In the genomic region with DNA sequence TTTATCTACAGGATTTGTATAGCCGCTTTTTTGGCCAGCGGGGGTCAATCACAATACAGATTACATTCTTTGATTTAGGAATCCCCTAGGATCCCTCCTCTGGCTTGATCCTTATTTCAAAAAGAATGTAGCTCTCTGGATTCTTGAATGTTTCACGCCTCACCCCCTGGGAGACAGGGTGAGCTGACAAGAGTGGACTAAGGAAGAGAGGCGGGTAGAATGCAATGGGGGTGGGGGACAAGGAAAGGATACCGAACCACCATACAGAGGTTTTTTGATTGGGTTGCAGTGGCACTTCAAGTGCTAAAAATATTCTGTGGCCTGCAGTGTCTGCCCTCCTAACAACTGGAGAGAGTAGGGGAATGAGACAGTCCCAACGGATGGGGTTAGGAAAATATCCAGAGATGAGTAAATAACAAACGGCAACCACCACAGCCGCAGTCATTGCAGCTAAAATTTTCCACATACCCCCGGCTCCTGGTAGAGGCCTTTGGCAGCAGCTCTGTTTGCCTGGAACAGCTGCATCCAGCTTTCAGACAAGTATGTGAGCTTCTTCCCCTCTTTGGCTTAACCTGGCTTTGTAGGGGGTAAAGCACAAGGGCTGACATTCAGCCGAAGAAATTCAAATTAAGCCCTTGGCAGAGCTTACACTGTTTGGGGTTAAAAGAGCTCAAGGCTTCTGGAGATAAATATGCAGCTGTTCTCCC, we compare ENCODE assay signal across 13 mouse cellular contexts. TPM values are rescaled to one million over a fixed set of nuclear protein-coding genes. Genes with fewer than 3 reads are reported as not detected.
DNase-seq lines count a peak whose midpoint lies in the region; ATAC-seq lines count a peak whose summit lies in the region.
"Had no signal": no experiment of that assay in that cellular context is flagged by ENCODE, and none has a peak within 500 bp of the region (broad histone marks: within the 10 kb centered on the region; RNA-seq: fewer than 3 reads in every experiment).

No protein-coding gene starts in this region.

- WGBS in forebrain, embryonic 14.5 days, result 39% methylated on average over 10 of the region's 10 CpGs
- WGBS in forebrain, embryonic 13.5 days, result 32% methylated on average over 10 of the region's 10 CpGs
- 27% methylated on average over 10 of the region's 10 CpGs for WGBS in heart, embryonic 14.5 days

- ATAC-seq in forebrain, embryonic 14.5 days, result no peak
- ATAC-seq in forebrain, embryonic 13.5 days, result no peak
- ATAC-seq in heart, embryonic 14.5 days (ENCODE audit: insufficient number of reproducible peaks, insufficient read depth, low FRiP score, low read depth), result no peak
- no peak for ATAC-seq in frontal cortex, adult (ENCODE audit: low TSS enrichment)
- ATAC-seq: forebrain, embryonic 15.5 days had no signal

- H3K9ac ChIP-seq in forebrain, embryonic 14.5 days (ENCODE audit: low read length), result no peak overlapping the region
- H3K9ac ChIP-seq in forebrain, embryonic 13.5 days, result no peak overlapping the region
- no peak overlapping the region for H3K9ac ChIP-seq in heart, embryonic 14.5 days (ENCODE audit: low read length)
- H3K9ac ChIP-seq: forebrain, embryonic 15.5 days; liver, embryonic 15.5 days; neural tube, embryonic 12.5 days had no signal

- no peaks in the 10 kb centered on the region for H3K36me3 ChIP-seq in forebrain, embryonic 14.5 days (ENCODE audit: control insufficient read depth, insufficient read depth, low read length)
- H3K36me3 ChIP-seq in forebrain, embryonic 13.5 days (ENCODE audit: poor library complexity, severe bottlenecking), result no peaks in the 10 kb centered on the region
- no peaks in the 10 kb centered on the region for H3K36me3 ChIP-seq in heart, embryonic 14.5 days (ENCODE audit: control insufficient read depth, insufficient read depth, low read length)
- H3K36me3 ChIP-seq: forebrain, embryonic 15.5 days; liver, embryonic 15.5 days; neural tube, embryonic 12.5 days had no signal

- H3K9me3 ChIP-seq in forebrain, embryonic 14.5 days (replicated peaks; ENCODE audit: control insufficient read depth, low read length), result no peaks in the 10 kb centered on the region
- H3K9me3 ChIP-seq in forebrain, embryonic 13.5 days (replicated peaks), result no peaks in the 10 kb centered on the region
- H3K9me3 ChIP-seq in heart, embryonic 14.5 days (ENCODE audit: control insufficient read depth, low read length), result no peaks in the 10 kb centered on the region
- H3K9me3 ChIP-seq: forebrain, embryonic 15.5 days; liver, embryonic 15.5 days; neural tube, embryonic 12.5 days had no signal

- no peaks in the 10 kb centered on the region for H3K27me3 ChIP-seq in forebrain, embryonic 14.5 days (replicated peaks; ENCODE audit: control insufficient read depth, insufficient read depth, low read length)
- no peaks in the 10 kb centered on the region for H3K27me3 ChIP-seq in forebrain, embryonic 13.5 days
- H3K27me3 ChIP-seq in heart, embryonic 14.5 days (ENCODE audit: control insufficient read depth, insufficient read depth, low read length), result no peaks in the 10 kb centered on the region
- H3K27me3 ChIP-seq: forebrain, embryonic 15.5 days; liver, embryonic 15.5 days; neural tube, embryonic 12.5 days had no signal

- no peaks in the 10 kb centered on the region for H3K4me1 ChIP-seq in forebrain, embryonic 14.5 days (ENCODE audit: control insufficient read depth, insufficient read depth, low read length)
- no peaks in the 10 kb centered on the region for H3K4me1 ChIP-seq in forebrain, embryonic 13.5 days
- peaks cover 12 to 18% of the 10 kb centered on the region in 2 experiments for H3K4me1 ChIP-seq in heart, embryonic 14.5 days (ENCODE audit: control insufficient read depth in 2 of 2, insufficient read depth in 2 of 2, low read length in 2 of 2)
- H3K4me1 ChIP-seq: forebrain, embryonic 15.5 days; liver, embryonic 15.5 days; neural tube, embryonic 12.5 days had no signal

- DNase-seq in forebrain, embryonic 14.5 days (ENCODE audit: low spot score), result peak; percentile 10
- peak; percentile 48 for DNase-seq in NIH3T3 (ENCODE audit: low read depth)
- peak; percentile 25 to 48 for DNase-seq in kidney, postnatal 4 days
- DNase-seq in urinary bladder, adult 18-20 months (ENCODE audit: low spot score in 2 of 2), result no peak
- DNase-seq in adrenal gland, adult 18-20 months (ENCODE audit: low spot score in 2 of 2), result no peak
- DNase-seq: B cell, adult 2 months; cerebellum, adult 18-20 months had no signal

- no peak overlapping the region for H3K4me3 ChIP-seq in forebrain, embryonic 14.5 days (ENCODE audit: low read depth, low read length)
- no peak overlapping the region for H3K4me3 ChIP-seq in forebrain, embryonic 13.5 days
- H3K4me3 ChIP-seq in heart, embryonic 14.5 days (ENCODE audit: control insufficient read depth in 1 of 2, insufficient read depth in 1 of 2, low read depth in 1 of 2, low read length in 2 of 2), result no peak overlapping the region
- H3K4me3 ChIP-seq: forebrain, embryonic 15.5 days; liver, embryonic 15.5 days; neural tube, embryonic 12.5 days had no signal

- H3K4me2 ChIP-seq in forebrain, embryonic 14.5 days (ENCODE audit: low read length), result no peak overlapping the region
- H3K4me2 ChIP-seq in forebrain, embryonic 13.5 days, result no peak overlapping the region
- H3K4me2 ChIP-seq in heart, embryonic 14.5 days (ENCODE audit: low read length), result peak overlapping the region; percentile 25
- H3K4me2 ChIP-seq: forebrain, embryonic 15.5 days; liver, embryonic 15.5 days; neural tube, embryonic 12.5 days had no signal

- no peak overlapping the region for H3K27ac ChIP-seq in forebrain, embryonic 14.5 days (ENCODE audit: low read depth, low read length)
- no peak overlapping the region for H3K27ac ChIP-seq in forebrain, embryonic 13.5 days
- H3K27ac ChIP-seq in heart, embryonic 14.5 days (replicated peaks in 1 of 2; ENCODE audit: control insufficient read depth in 1 of 2, insufficient read depth in 1 of 2, low read depth in 2 of 2, low read length in 2 of 2), result peak overlapping the region; percentile 41 to 50; a peak in 3 of 4 replicates
- H3K27ac ChIP-seq: forebrain, embryonic 15.5 days; liver, embryonic 15.5 days; neural tube, embryonic 12.5 days had no signal

RNA-seq across cellular contexts. Expression of a gene that starts 3.3 kb away (rescaled TPM):
- 0.91 TPM in 2 replicates for polyA plus RNA-seq in forebrain, embryonic 14.5 days (2014; fragmentation: Nextera tagmentation; extraction: Ambion mirVana)
- polyA plus RNA-seq in forebrain, embryonic 13.5 days (2015; fragmentation: Nextera tagmentation; extraction: Ambion mirVana), result 0.21 and 0.32 TPM in 2 replicates
- polyA plus RNA-seq in heart, embryonic 14.5 days (2014; fragmentation: Nextera tagmentation; extraction: Ambion mirVana), result 6.3 and 7.6 TPM in 2 replicates
- total RNA-seq in adrenal gland, adult 18-20 months (2021), result 1 to 10 TPM; 3.2 to 5.1 TPM

RNA-seq across cellular contexts. Expression of a gene that starts 13.3 kb away (rescaled TPM):
- polyA plus RNA-seq in forebrain, embryonic 14.5 days (2014; fragmentation: Nextera tagmentation; extraction: Ambion mirVana), result 277 and 284 TPM in 2 replicates
- 229 and 245 TPM in 2 replicates for polyA plus RNA-seq in forebrain, embryonic 13.5 days (2015; fragmentation: Nextera tagmentation; extraction: Ambion mirVana)
- 123 TPM in 2 replicates for polyA plus RNA-seq in heart, embryonic 14.5 days (2014; fragmentation: Nextera tagmentation; extraction: Ambion mirVana)
- total RNA-seq in adrenal gland, adult 18-20 months (2021), result 10 to 100 TPM; 22.5 to 40.0 TPM

Comparison
In these comparisons a context has a peak if more than half of its experiments do, and no peak if none do; other contexts are left out.
1. DNase-seq: peak in forebrain, embryonic 14.5 days (single experiment), NIH3T3 (single experiment) and kidney, postnatal 4 days (2 of 2); none in urinary bladder, adult 18-20 months (0 of 2) and adrenal gland, adult 18-20 months (0 of 2).
2. H3K27ac ChIP-seq: peak in heart, embryonic 14.5 days (2 of 2); none in forebrain, embryonic 14.5 days (single experiment) and forebrain, embryonic 13.5 days (single experiment).